Mouse (Mus musculus): ENCODE results near the gene Pak4. TPM values are rescaled to one million over a fixed set of nuclear protein-coding genes. Genes with fewer than 3 reads are reported as not detected.
"Not testable (repeated sequence)": the region's sequence is repeated elsewhere in the genome, so short reads cannot be mapped to it uniquely, and the experiment has no call there.

The Pak4 gene
- polyA plus RNA-seq, 1 experiment from 2014 or later, result 15.6 TPM

GRCm38 (mm10) chr7:28545048-28545890, 52.7 kb downstream of the Pak4 start:
- Histone ChIP-seq H3K36me3 (ENCODE audit: control insufficient read depth, insufficient read depth, low read length) (no peaks in the 10 kb centered on the region), H3K27ac (replicated peaks; ENCODE audit: low read depth, low read length) (no peak overlapping the region), H3K27me3 (ENCODE audit: control insufficient read depth, insufficient read depth, low read length) (peaks cover 34% of the 10 kb centered on the region; the same call in 1 of the 2 replicates), H3K9ac (replicated peaks; ENCODE audit: low read length) (no peak overlapping the region), H3K9me3 (ENCODE audit: control insufficient read depth, low read length) (no peaks in the 10 kb centered on the region), H3K4me1 (ENCODE audit: control insufficient read depth, insufficient read depth, low read length) (peaks cover 2% of the 10 kb centered on the region; the same call in 1 of the 2 replicates), H3K4me2 (ENCODE audit: low read length) (no peak overlapping the region; the same call in 1 of the 2 replicates), H3K4me3 (replicated peaks; ENCODE audit: low read depth, low read length) (no peak overlapping the region)
- ATAC-seq (ENCODE audit: low FRiP score, low TSS enrichment) (no peak), DNase-seq (peak; percentile 20)
- WGBS, result 23% methylated on average over 14 of the region's 14 CpGs

GRCm38 (mm10) chr7:28544051-28544601, 53.9 kb downstream of the Pak4 start:
- peak overlapping the region; percentile 15; the same call in 1 of the 2 replicates for H3K4me3 ChIP-seq (replicated peaks; ENCODE audit: low read depth, low read length)
- ATAC-seq (ENCODE audit: low FRiP score, low TSS enrichment), result no peak

GRCm38 (mm10) chr7:28540526-28540925, 57.5 kb downstream of the Pak4 start, which contains the start of gene Sycn:
Sycn (plus strand) TSS chr7:28540885.
- ATAC-seq (ENCODE audit: low FRiP score, low TSS enrichment), result no peak
- Histone ChIP-seq H3K27me3 (ENCODE audit: control insufficient read depth, insufficient read depth, low read length) (peaks cover 18% of the 10 kb centered on the region; the same call in 1 of the 2 replicates), H3K4me1 (ENCODE audit: control insufficient read depth, insufficient read depth, low read length) (peaks cover 2% of the 10 kb centered on the region; the same call in 1 of the 2 replicates), H3K4me3 (replicated peaks; ENCODE audit: low read depth, low read length) (no peak within 1 kb of the TSS), H3K9me3 (ENCODE audit: control insufficient read depth, low read length) (no peaks in the 10 kb centered on the region), H3K27ac (replicated peaks; ENCODE audit: low read depth, low read length) (no peak within 1 kb of the TSS), H3K4me2 (ENCODE audit: low read length) (no peak within 1 kb of the TSS), H3K36me3 (ENCODE audit: control insufficient read depth, insufficient read depth, low read length) (no peaks in the 10 kb centered on the region), H3K9ac (replicated peaks; ENCODE audit: low read length) (no peak within 1 kb of the TSS)
- 82% methylated on average over 4 of the region's 4 CpGs for WGBS
- DNase-seq, result no peak

More at GRCm38 (mm10) chr7:28544051-28544601, 53.9 kb downstream of the Pak4 start:
- Histone ChIP-seq H3K4me1 (ENCODE audit: control insufficient read depth, insufficient read depth, low read length) (peaks cover 2% of the 10 kb centered on the region; the same call in 1 of the 2 replicates), H3K27ac (replicated peaks; ENCODE audit: low read depth, low read length) (no peak overlapping the region), H3K36me3 (ENCODE audit: control insufficient read depth, insufficient read depth, low read length) (no peaks in the 10 kb centered on the region), H3K27me3 (ENCODE audit: control insufficient read depth, insufficient read depth, low read length) (peaks cover 34% of the 10 kb centered on the region; the same call in 1 of the 2 replicates), H3K9me3 (ENCODE audit: control insufficient read depth, low read length) (no peaks in the 10 kb centered on the region), H3K9ac (replicated peaks; ENCODE audit: low read length) (no peak overlapping the region), H3K4me2 (ENCODE audit: low read length) (peak overlapping the region; percentile 49)
- DNase-seq, result peak; percentile 19
- under 1% methylated on average over 26 of the region's 27 CpGs for WGBS

GRCm38 (mm10) chr7:28538886-28539285, 59.1 kb downstream of the Pak4 start:
- H3K9ac ChIP-seq (replicated peaks; ENCODE audit: low read length); H3K9me3 ChIP-seq (ENCODE audit: control insufficient read depth, low read length); H3K4me1 ChIP-seq (ENCODE audit: control insufficient read depth, insufficient read depth, low read length); H3K4me2 ChIP-seq (ENCODE audit: low read length); H3K27me3 ChIP-seq (ENCODE audit: control insufficient read depth, insufficient read depth, low read length); H3K36me3 ChIP-seq (ENCODE audit: control insufficient read depth, insufficient read depth, low read length); H3K27ac ChIP-seq (replicated peaks; ENCODE audit: low read depth, low read length); H3K4me3 ChIP-seq (replicated peaks; ENCODE audit: low read depth, low read length); DNase-seq; ATAC-seq (ENCODE audit: low FRiP score, low TSS enrichment): not testable (repeated sequence)
- 95% methylated on average over 6 of the region's 6 CpGs for WGBS

GRCm38 (mm10) chr7:28532005-28532404, 66.0 kb downstream of the Pak4 start:
- ATAC-seq (ENCODE audit: low FRiP score, low TSS enrichment), result no peak
- no peak for DNase-seq
- no peak overlapping the region for H3K27ac ChIP-seq (replicated peaks; ENCODE audit: low read depth, low read length)
- no peak overlapping the region for H3K9ac ChIP-seq (replicated peaks; ENCODE audit: low read length)
- no peak overlapping the region for H3K4me2 ChIP-seq (ENCODE audit: low read length)
- H3K9me3 ChIP-seq (ENCODE audit: control insufficient read depth, low read length), result no peaks in the 10 kb centered on the region
- H3K4me3 ChIP-seq (replicated peaks; ENCODE audit: low read depth, low read length), result no peak overlapping the region
- no peaks in the 10 kb centered on the region for H3K27me3 ChIP-seq (ENCODE audit: control insufficient read depth, insufficient read depth, low read length)
- H3K4me1 ChIP-seq (ENCODE audit: control insufficient read depth, insufficient read depth, low read length), result no peaks in the 10 kb centered on the region
- no peaks in the 10 kb centered on the region for H3K36me3 ChIP-seq (ENCODE audit: control insufficient read depth, insufficient read depth, low read length)
- 79% methylated on average over 8 of the region's 8 CpGs for WGBS

GRCm38 (mm10) chr7:28527922-28528719, 69.9 kb downstream of the Pak4 start:
- H3K36me3 ChIP-seq (ENCODE audit: control insufficient read depth, insufficient read depth, low read length), result no peaks in the 10 kb centered on the region
- no peak overlapping the region for H3K9ac ChIP-seq (replicated peaks; ENCODE audit: low read length)
- no peak overlapping the region for H3K4me2 ChIP-seq (ENCODE audit: low read length)
- ATAC-seq (ENCODE audit: low FRiP score, low TSS enrichment) (no peak), DNase-seq (peak; percentile 78)
- H3K4me1 ChIP-seq (ENCODE audit: control insufficient read depth, insufficient read depth, low read length), result no peaks in the 10 kb centered on the region
- no peak overlapping the region for H3K4me3 ChIP-seq (replicated peaks; ENCODE audit: low read depth, low read length)
- H3K27ac ChIP-seq (replicated peaks; ENCODE audit: low read depth, low read length), result no peak overlapping the region
- H3K27me3 ChIP-seq (ENCODE audit: control insufficient read depth, insufficient read depth, low read length), result no peaks in the 10 kb centered on the region
- WGBS, result 8% methylated on average over 19 of the region's 19 CpGs
- H3K9me3 ChIP-seq (ENCODE audit: control insufficient read depth, low read length), result no peaks in the 10 kb centered on the region

- H3K4me2 ChIP-seq (ENCODE audit: low read length); H3K9ac ChIP-seq (replicated peaks; ENCODE audit: low read length); H3K27ac ChIP-seq (replicated peaks; ENCODE audit: low read depth, low read length); H3K9me3 ChIP-seq (ENCODE audit: control insufficient read depth, low read length); H3K4me3 ChIP-seq (replicated peaks; ENCODE audit: low read depth, low read length); H3K36me3 ChIP-seq (ENCODE audit: control insufficient read depth, insufficient read depth, low read length); H3K4me1 ChIP-seq (ENCODE audit: control insufficient read depth, insufficient read depth, low read length); H3K27me3 ChIP-seq (ENCODE audit: control insufficient read depth, insufficient read depth, low read length); ATAC-seq (ENCODE audit: low FRiP score, low TSS enrichment); DNase-seq: not testable (repeated sequence)
- 76% methylated on average over 5 of the region's 6 CpGs for WGBS
Observed at GRCm38 (mm10) chr7:28522536-28522935, 75.4 kb downstream of the Pak4 start, which contains the start of gene Ifnl3. Ifnl3 (plus strand) TSS chr7:28522836.

GRCm38 (mm10) chr7:28511441-28511840, 86.5 kb downstream of the Pak4 start:
- Histone ChIP-seq H3K36me3 (ENCODE audit: control insufficient read depth, insufficient read depth, low read length) (no peaks in the 10 kb centered on the region), H3K4me3 (replicated peaks; ENCODE audit: low read depth, low read length) (no peak overlapping the region), H3K4me1 (ENCODE audit: control insufficient read depth, insufficient read depth, low read length) (no peaks in the 10 kb centered on the region), H3K9me3 (ENCODE audit: control insufficient read depth, low read length) (no peaks in the 10 kb centered on the region), H3K27ac (replicated peaks; ENCODE audit: low read depth, low read length) (no peak overlapping the region), H3K4me2 (ENCODE audit: low read length) (no peak overlapping the region), H3K27me3 (ENCODE audit: control insufficient read depth, insufficient read depth, low read length) (no peaks in the 10 kb centered on the region), H3K9ac (replicated peaks; ENCODE audit: low read length) (no peak overlapping the region)
- 73% methylated on average over 8 of the region's 8 CpGs for WGBS
- DNase-seq (no peak), ATAC-seq (ENCODE audit: low FRiP score, low TSS enrichment) (no peak)

All from midbrain, embryonic 14.5 days (tissue).